Mouse (Mus musculus): ENCODE measurements around the gene Pex6. TPM values are rescaled to one million over a fixed set of nuclear protein-coding genes. Genes with fewer than 3 reads are reported as not detected.

Gene Pex6
- polyA plus RNA-seq, 1 experiment from 2014 or later = 27.4 TPM

- Histone ChIP-seq H3K27ac (ENCODE audit: low read length) (peak overlapping the region; percentile 79; the same call in 1 of the 2 replicates), H3K36me3 (ENCODE audit: insufficient read depth, low read length) (peaks cover 29% of the 10 kb centered on the region), H3K4me2 (replicated peaks; ENCODE audit: low read depth, low read length) (peak overlapping the region; percentile 93), H3K9ac (replicated peaks; ENCODE audit: low read length) (peak overlapping the region; percentile 91), H3K9me3 (ENCODE audit: low read length) (no peaks in the 10 kb centered on the region), H3K4me3 (ENCODE audit: low read length) (peak overlapping the region; percentile 68), H3K27me3 (ENCODE audit: insufficient read depth, low read length) (no peaks in the 10 kb centered on the region), H3K4me1 (ENCODE audit: insufficient read depth, low read length) (peaks cover 17% of the 10 kb centered on the region)
- ATAC-seq (ENCODE audit: low FRiP score, low TSS enrichment) = peak; percentile 70
- under 1% methylated on average over 76 of the region's 76 CpGs for WGBS
These were observed 479 bp downstream of the Pex6 start for GRCm38 (mm10) chr17:46711612-46712271.

DNA sequence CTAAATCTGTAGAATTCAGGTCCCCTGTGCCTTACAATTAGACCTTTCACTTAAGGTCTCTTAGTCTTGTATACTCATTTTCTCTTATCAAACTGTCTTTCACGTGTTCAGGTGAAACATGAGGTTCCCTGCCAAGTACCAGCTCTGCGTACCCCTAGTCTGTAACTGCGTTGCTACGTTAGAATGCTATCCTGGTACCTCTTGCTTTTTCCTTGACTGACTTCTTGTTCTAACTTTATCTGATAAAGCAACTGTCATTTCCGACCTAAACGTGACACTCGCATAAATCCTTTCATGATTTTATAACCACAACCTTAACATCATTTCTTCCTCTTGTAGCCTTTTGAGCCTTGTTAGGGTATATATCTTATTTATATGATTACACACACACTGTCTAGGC is 1.2 kb downstream of the Pex6 start:
- Histone ChIP-seq H3K27me3 (ENCODE audit: insufficient read depth, low read length) (no peaks in the 10 kb centered on the region), H3K9ac (replicated peaks; ENCODE audit: low read length) (peak overlapping the region; percentile 91), H3K4me2 (replicated peaks; ENCODE audit: low read depth, low read length) (peak overlapping the region; percentile 93), H3K27ac (ENCODE audit: low read length) (no peak overlapping the region), H3K9me3 (ENCODE audit: low read length) (no peaks in the 10 kb centered on the region), H3K36me3 (ENCODE audit: insufficient read depth, low read length) (peaks cover 31% of the 10 kb centered on the region), H3K4me3 (ENCODE audit: low read length) (peak overlapping the region; percentile 68), H3K4me1 (ENCODE audit: insufficient read depth, low read length) (peaks cover 17% of the 10 kb centered on the region)
- 64% methylated on average over 7 of the region's 7 CpGs for WGBS
- no peak for ATAC-seq (ENCODE audit: low FRiP score, low TSS enrichment)

DNA sequence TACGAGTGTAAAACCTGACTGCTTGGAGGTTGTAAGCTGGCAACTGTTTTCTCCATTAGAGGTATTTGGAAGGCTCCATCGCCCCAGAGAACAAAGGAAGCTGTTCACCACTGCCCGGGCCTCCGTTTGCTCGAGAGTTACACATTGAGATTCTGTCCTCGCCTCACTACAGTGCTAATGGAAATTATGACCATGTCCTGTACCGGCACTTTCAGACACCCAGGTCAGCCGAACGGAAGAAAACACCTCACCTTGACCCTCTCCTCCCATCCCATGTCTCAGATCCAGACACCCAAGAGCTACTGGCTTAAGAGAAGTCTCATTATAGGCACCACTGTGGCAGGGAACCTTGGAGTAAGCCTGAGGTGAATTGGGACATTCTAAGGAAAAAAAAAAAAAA is 2.6 kb downstream of the Pex6 start:
- H3K4me1 ChIP-seq (ENCODE audit: insufficient read depth, low read length) = peaks cover 17% of the 10 kb centered on the region
- H3K36me3 ChIP-seq (ENCODE audit: insufficient read depth, low read length) = peaks cover 33% of the 10 kb centered on the region
- no peaks in the 10 kb centered on the region for H3K9me3 ChIP-seq (ENCODE audit: low read length)
- H3K9ac ChIP-seq (replicated peaks; ENCODE audit: low read length) = no peak overlapping the region
- no peaks in the 10 kb centered on the region for H3K27me3 ChIP-seq (ENCODE audit: insufficient read depth, low read length)
- H3K4me2 ChIP-seq (replicated peaks; ENCODE audit: low read depth, low read length) = no peak overlapping the region
- WGBS = 91% methylated on average over 9 of the region's 9 CpGs
- no peak for ATAC-seq (ENCODE audit: low FRiP score, low TSS enrichment)
- H3K4me3 ChIP-seq (ENCODE audit: low read length) = no peak overlapping the region
- H3K27ac ChIP-seq (ENCODE audit: low read length) = no peak overlapping the region

- Histone ChIP-seq H3K9me3 (ENCODE audit: low read length) (no peaks in the 10 kb centered on the region), H3K9ac (replicated peaks; ENCODE audit: low read length) (no peak overlapping the region), H3K4me2 (replicated peaks; ENCODE audit: low read depth, low read length) (no peak overlapping the region), H3K36me3 (ENCODE audit: insufficient read depth, low read length) (peaks cover 33% of the 10 kb centered on the region), H3K4me3 (ENCODE audit: low read length) (no peak overlapping the region), H3K27ac (ENCODE audit: low read length) (no peak overlapping the region), H3K4me1 (ENCODE audit: insufficient read depth, low read length) (peaks cover 17% of the 10 kb centered on the region), H3K27me3 (ENCODE audit: insufficient read depth, low read length) (no peaks in the 10 kb centered on the region)
- WGBS = 95% methylated on average over 11 of the region's 11 CpGs
- ATAC-seq (ENCODE audit: low FRiP score, low TSS enrichment) = no peak
These were observed 3.7 kb downstream of the Pex6 start for GRCm38 (mm10) chr17:46714756-46715481.

DNA sequence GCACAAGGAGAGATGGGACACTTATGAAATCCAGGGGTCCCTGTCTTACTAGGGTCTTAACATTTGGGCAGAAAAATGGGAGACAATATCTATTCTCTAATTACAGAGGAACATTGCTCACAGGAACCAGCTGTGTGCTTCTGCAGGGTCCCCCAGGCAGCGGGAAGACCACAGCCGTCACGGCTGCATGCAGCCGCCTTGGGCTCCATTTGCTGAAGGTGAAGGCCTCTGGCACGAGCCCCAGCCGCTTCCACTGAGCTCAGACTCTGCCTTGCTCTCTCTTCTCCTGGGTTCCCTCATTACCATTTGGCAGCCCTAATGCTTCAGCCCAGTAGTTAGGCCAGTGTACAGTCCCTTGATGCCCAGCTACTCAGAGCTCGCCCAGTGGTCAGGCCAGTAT is 9.8 kb downstream of the Pex6 start:
- 82% methylated on average over 7 of the region's 7 CpGs for WGBS
- Histone ChIP-seq H3K9ac (replicated peaks; ENCODE audit: low read length) (no peak overlapping the region), H3K9me3 (ENCODE audit: low read length) (no peaks in the 10 kb centered on the region), H3K4me2 (replicated peaks; ENCODE audit: low read depth, low read length) (no peak overlapping the region), H3K4me3 (ENCODE audit: low read length) (no peak overlapping the region), H3K27ac (ENCODE audit: low read length) (no peak overlapping the region), H3K36me3 (ENCODE audit: insufficient read depth, low read length) (peaks cover 47% of the 10 kb centered on the region), H3K27me3 (ENCODE audit: insufficient read depth, low read length) (no peaks in the 10 kb centered on the region), H3K4me1 (ENCODE audit: insufficient read depth, low read length) (no peaks in the 10 kb centered on the region)
- no peak for ATAC-seq (ENCODE audit: low FRiP score, low TSS enrichment)

DNA sequence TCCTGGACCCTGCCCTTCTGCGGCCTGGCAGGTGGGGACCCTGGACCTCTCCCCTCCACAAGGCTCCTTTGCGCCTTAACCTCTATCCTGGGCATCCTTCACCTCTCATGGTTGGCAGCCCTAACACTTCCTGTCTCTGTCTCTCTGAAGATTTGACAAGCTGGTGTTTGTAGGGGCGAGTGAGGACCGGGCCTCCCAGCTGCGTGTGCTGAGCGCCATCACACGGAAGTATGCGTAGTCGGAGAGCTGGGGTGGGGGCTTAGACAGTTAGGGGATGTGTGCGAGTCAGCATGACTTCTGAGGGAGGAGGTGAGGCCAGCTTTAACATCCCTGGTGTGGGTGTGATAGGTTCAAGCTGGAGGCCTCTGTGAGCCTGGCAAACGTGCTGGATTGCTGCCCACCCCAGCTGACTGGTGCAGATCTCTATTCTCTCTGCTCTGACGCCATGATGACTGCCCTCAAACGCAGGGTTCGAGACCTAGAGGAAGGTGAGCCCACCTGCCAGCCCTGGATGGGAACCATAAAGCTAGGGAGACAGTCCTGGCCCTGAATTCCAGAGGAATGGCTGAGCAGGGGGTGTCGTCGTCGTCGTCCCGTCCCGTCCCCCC is 13.3 kb downstream of the Pex6 start:
- Histone ChIP-seq H3K36me3 (ENCODE audit: insufficient read depth, low read length) (peaks cover 36% of the 10 kb centered on the region), H3K4me1 (ENCODE audit: insufficient read depth, low read length) (0 out of 2 replicates have a peak, but pooled peaks cover 4% of the 10 kb centered on the region), H3K27me3 (ENCODE audit: insufficient read depth, low read length) (0 out of 2 replicates have a peak, but pooled peaks cover 6% of the 10 kb centered on the region), H3K9me3 (ENCODE audit: low read length) (no peaks in the 10 kb centered on the region), H3K9ac (replicated peaks; ENCODE audit: low read length) (no peak overlapping the region), H3K4me2 (replicated peaks; ENCODE audit: low read depth, low read length) (no peak overlapping the region), H3K4me3 (ENCODE audit: low read length) (no peak overlapping the region), H3K27ac (ENCODE audit: low read length) (no peak overlapping the region)
- ATAC-seq (ENCODE audit: low FRiP score, low TSS enrichment) = no peak
- WGBS = 72% methylated on average over 19 of the region's 20 CpGs

DNA sequence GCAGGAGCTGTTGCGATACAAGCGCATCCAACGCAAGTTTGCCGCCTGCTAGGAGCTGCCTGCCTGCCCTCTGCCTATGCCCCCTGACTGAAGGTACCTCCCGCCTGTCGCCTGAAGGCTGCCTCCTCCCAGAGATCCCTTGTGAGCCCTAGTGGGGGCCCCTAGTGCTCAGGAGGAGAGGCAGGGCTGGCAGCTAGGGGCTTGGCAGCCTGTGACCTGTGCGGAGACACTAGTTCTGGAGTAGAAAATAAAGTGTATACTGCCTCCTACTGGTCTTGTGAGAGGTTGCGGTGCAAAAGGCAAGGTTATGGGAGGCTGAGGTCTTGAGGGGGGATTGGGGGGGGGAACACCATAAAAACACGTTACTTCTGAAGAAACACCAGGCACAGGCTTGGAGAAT is 14.0 kb downstream of the Pex6 start:
- 42% methylated on average over 9 of the region's 9 CpGs for WGBS
- H3K4me3 ChIP-seq (ENCODE audit: low read length) = no peak overlapping the region
- no peaks in the 10 kb centered on the region for H3K9me3 ChIP-seq (ENCODE audit: low read length)
- H3K4me1 ChIP-seq (ENCODE audit: insufficient read depth, low read length) = 0 out of 2 replicates have a peak, but pooled peaks cover 4% of the 10 kb centered on the region
- peaks cover 36% of the 10 kb centered on the region for H3K36me3 ChIP-seq (ENCODE audit: insufficient read depth, low read length)
- ATAC-seq (ENCODE audit: low FRiP score, low TSS enrichment) = 0 out of 2 replicates have a peak, but pooled peaks have one; percentile 36
- H3K4me2 ChIP-seq (replicated peaks; ENCODE audit: low read depth, low read length) = no peak overlapping the region
- H3K27ac ChIP-seq (ENCODE audit: low read length) = no peak overlapping the region
- H3K9ac ChIP-seq (replicated peaks; ENCODE audit: low read length) = no peak overlapping the region
- H3K27me3 ChIP-seq (ENCODE audit: insufficient read depth, low read length) = 0 out of 2 replicates have a peak, but pooled peaks cover 6% of the 10 kb centered on the region

DNA sequence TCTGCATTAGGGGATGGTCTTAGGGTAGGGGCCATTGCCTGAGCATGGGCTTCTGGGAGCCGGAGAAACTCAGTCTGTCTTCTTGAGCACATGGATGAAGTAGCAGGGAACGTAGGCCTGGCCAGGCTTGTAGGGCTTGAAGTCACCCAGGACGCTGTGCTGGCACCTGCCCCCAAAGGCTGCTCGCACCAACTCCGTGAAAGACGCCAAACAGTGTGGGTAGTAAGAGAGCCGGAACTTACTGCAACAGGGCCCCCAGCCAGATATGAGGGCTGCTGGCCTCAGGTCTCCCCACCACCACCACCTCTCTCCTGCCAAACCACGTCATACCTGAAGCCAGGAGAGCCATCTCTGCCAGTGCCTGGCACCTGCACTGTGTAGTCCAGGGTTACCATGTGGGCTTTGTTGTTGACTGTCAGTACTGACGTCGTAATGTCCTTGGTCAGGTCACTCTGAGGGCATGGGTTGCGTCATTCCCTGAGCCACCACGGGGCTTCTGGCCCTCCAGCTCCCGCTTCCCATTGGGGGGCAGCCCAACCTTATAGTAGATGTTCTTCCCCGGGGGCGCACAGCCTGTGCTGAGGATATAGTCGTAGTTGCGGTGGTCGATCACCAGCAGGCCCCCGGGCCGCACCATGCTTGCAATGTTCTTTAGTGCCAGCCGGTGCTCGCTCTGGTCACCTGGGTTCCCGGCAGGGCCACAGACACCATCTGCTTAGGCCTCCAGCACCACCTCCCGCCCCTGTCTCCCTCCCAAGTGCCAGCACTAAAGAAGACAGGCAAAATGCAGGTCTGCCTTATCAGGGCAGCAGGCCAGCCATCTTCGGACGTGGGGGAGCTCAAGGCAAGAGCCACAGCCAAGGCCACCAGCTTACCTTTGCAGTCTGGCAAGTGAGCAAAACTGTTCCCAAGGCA is 14.7 kb downstream of the Pex6 start:
- Histone ChIP-seq H3K36me3 (ENCODE audit: insufficient read depth, low read length) (peaks cover 29% of the 10 kb centered on the region; the same call in 1 of the 2 replicates), H3K27ac (ENCODE audit: low read length) (no peak overlapping the region), H3K9ac (replicated peaks; ENCODE audit: low read length) (no peak overlapping the region), H3K27me3 (ENCODE audit: insufficient read depth, low read length) (0 out of 2 replicates have a peak, but pooled peaks cover 6% of the 10 kb centered on the region), H3K4me1 (ENCODE audit: insufficient read depth, low read length) (0 out of 2 replicates have a peak, but pooled peaks cover 4% of the 10 kb centered on the region), H3K4me2 (replicated peaks; ENCODE audit: low read depth, low read length) (no peak overlapping the region), H3K9me3 (ENCODE audit: low read length) (no peaks in the 10 kb centered on the region), H3K4me3 (ENCODE audit: low read length) (no peak overlapping the region)
- 91% methylated on average over 26 of the region's 26 CpGs for WGBS
- ATAC-seq (ENCODE audit: low FRiP score, low TSS enrichment) = no peak

GRCm38 (mm10) chr17:46727271-46727670 is 16.0 kb downstream of the Pex6 start:
- no peak overlapping the region for H3K9ac ChIP-seq (replicated peaks; ENCODE audit: low read length)
- H3K4me1 ChIP-seq (ENCODE audit: insufficient read depth, low read length) = 0 out of 2 replicates have a peak, but pooled peaks cover 4% of the 10 kb centered on the region
- 0 out of 2 replicates have a peak, but pooled peaks cover 6% of the 10 kb centered on the region for H3K27me3 ChIP-seq (ENCODE audit: insufficient read depth, low read length)
- no peak for ATAC-seq (ENCODE audit: low FRiP score, low TSS enrichment)
- WGBS = 86% methylated on average over 11 of the region's 11 CpGs
- H3K4me3 ChIP-seq (ENCODE audit: low read length) = no peak overlapping the region
- no peak overlapping the region for H3K4me2 ChIP-seq (replicated peaks; ENCODE audit: low read depth, low read length)
- H3K27ac ChIP-seq (ENCODE audit: low read length) = no peak overlapping the region
- no peaks in the 10 kb centered on the region for H3K9me3 ChIP-seq (ENCODE audit: low read length)
- H3K36me3 ChIP-seq (ENCODE audit: insufficient read depth, low read length) = peaks cover 20% of the 10 kb centered on the region; the same call in 1 of the 2 replicates

All from kidney, embryonic 16.5 days (tissue).